Mouse (Mus musculus) brain, embryonic 14.5 days (tissue): ENCODE data around the gene Hoxd13.

Experiments
- CTCF ChIP-seq: fragments of 200-500 bp; IDR thresholded peaks from 2 replicates; pipeline ENCODE4 v1.5.1; 2012; ENCODE audit warnings: inconsistent platforms, mild to moderate bottlenecking, moderate library complexity, borderline replicate concordance; ENCODE audit not compliant: insufficient read depth, insufficient read length; ENCODE audit errors: extremely low read depth
- POLR2A ChIP-seq: fragments of 200-500 bp; IDR thresholded peaks from 2 replicates; pipeline ENCODE4 v1.6.1; 2012; ENCODE audit warnings: mild to moderate bottlenecking, inconsistent platforms, borderline replicate concordance; ENCODE audit not compliant: poor library complexity, insufficient read depth, insufficient read length, severe bottlenecking; ENCODE audit errors: extremely low read depth

DNA sequence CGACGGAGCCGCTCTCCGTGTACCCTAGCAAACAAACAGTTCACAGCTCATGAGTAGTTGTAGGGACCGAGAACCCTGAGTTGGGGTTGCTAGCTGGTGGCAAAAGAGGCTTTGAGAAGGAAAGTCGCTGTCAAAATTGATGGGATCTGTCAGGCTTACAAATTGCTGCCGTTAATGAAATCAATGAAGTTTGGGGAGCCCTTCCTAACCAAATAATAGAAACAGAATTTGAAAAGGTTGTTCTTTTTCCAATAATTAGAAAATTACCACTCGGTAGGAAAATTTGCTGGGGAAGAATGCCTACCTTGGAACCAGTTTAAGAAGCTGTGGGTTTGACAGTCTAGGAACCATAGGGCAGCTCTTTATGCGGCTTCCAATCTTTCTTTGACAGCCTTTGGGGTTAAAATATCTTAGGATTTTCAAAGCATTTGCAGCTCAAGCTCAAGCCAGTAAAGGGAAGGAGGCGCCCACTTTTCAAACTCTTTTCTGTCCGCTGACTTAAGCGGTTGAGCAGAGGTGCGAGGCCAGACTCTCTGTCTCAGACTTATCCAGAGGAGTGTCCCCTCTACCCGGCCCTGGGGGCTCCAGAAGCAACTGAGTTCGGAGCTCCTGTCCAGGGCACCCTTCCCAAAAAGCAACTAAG, 10.0 kb upstream of the Hoxd13 start:
- TF ChIP-seq CTCF = no peak
- no peak for TF ChIP-seq POLR2A
